Mouse (Mus musculus) heart, embryonic 12.5 days (tissue): ENCODE measurements at regions not wholly inside any gene's neighbourhood (a gene's known extent, or its start where the extent isn't known, plus 50 kb on each side); places are given as distances from the start of the nearest gene placed in this dataset.

Source experiments
- ATAC-seq: fragments of 200-750 bp; cut with Nextera tagmentation; 2 replicates; pipeline ENCODE4 v1.8.0; 2017; ENCODE audit warnings: moderate TSS enrichment, moderate library complexity; ENCODE audit not compliant: insufficient number of reproducible peaks, low FRiP score
- H3K27ac ChIP-seq: fragments of 300-500 bp; sonication (generic); 2 replicates; pipeline ENCODE4 v1.5.1; 2016; ENCODE audit warnings: mild to moderate bottlenecking, moderate library complexity; ENCODE audit not compliant: poor library complexity, severe bottlenecking
- H3K27me3 ChIP-seq: fragments of 300-500 bp; sonication (generic); replicated peaks from 2 replicates; pipeline ENCODE4 v1.6.1; 2016; ENCODE audit warnings: mild to moderate bottlenecking, moderate library complexity
- H3K36me3 ChIP-seq: fragments of 300-500 bp; sonication (generic); 2 replicates; pipeline ENCODE4 v1.6.1; 2016; ENCODE audit warnings: mild to moderate bottlenecking, moderate library complexity
- H3K4me1 ChIP-seq: fragments of 300-500 bp; sonication (generic); replicated peaks from 2 replicates; pipeline ENCODE4 v1.6.1; 2016; ENCODE audit warnings: mild to moderate bottlenecking
- H3K4me2 ChIP-seq: fragments of 300-500 bp; sonication (generic); 2 replicates; pipeline ENCODE4 v1.6.1; 2016; ENCODE audit warnings: mild to moderate bottlenecking, moderate library complexity
- H3K4me3 ChIP-seq: fragments of 300-500 bp; sonication (generic); 2 replicates; pipeline ENCODE4 v1.5.1; 2016; ENCODE audit warnings: mild to moderate bottlenecking
- H3K9ac ChIP-seq: fragments of 300-500 bp; sonication (generic); 2 replicates; pipeline ENCODE4 v1.6.1; 2016; ENCODE audit warnings: mild to moderate bottlenecking, moderate library complexity
- H3K9me3 ChIP-seq: fragments of 300-500 bp; sonication (generic); replicated peaks from 2 replicates; pipeline ENCODE4 v1.6.1; 2016; ENCODE audit warnings: mild to moderate bottlenecking, moderate library complexity
- WGBS: fragments of 180-500 bp; shearing (Covaris S2); methylation state at CpG from one replicate; pipeline ENCODE4 v1.1.7; 2016; 5-methylcytosine and 5-hydroxymethylcytosine counted together

DNA sequence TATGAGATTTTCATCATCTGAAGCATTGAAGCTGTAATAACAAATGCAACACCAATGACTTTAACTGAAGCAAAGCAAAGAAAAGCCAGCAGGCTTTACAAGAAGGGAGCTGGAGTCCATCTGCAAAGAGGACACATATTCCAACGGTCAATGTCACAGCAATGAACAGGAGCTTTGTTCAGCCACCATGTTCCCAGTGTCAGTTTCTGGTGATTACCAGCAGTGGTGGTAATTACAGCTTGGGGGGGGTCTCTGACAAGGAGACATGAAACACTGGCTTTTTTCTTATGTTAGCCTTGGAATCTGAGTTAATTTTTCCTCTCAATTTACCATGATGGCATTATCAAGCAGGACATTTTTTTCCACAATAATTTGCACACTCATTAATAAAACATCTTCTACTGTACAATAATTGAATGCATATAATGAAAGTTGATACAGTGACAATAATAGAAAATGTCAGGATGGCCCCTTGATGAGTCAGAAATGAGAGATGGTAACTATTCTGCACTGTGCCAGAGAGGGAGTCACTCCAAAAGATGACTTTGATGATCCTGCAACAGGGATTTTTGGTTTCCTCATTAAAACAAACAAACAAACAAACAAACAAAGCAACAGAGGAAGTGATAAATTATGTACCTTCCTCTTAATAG is 373.4 kb downstream of the Frk start:
- ATAC-seq = no peak
- Histone ChIP-seq H3K9ac (no peak overlapping the region), H3K4me3 (no peak overlapping the region), H3K4me1 (no peaks in the 10 kb centered on the region), H3K27ac (no peak overlapping the region), H3K27me3 (no peaks in the 10 kb centered on the region), H3K9me3 (no peaks in the 10 kb centered on the region), H3K36me3 (no peaks in the 10 kb centered on the region), H3K4me2 (no peak overlapping the region)
- WGBS = 76% methylated on average over 1 of the region's 1 CpGs

DNA sequence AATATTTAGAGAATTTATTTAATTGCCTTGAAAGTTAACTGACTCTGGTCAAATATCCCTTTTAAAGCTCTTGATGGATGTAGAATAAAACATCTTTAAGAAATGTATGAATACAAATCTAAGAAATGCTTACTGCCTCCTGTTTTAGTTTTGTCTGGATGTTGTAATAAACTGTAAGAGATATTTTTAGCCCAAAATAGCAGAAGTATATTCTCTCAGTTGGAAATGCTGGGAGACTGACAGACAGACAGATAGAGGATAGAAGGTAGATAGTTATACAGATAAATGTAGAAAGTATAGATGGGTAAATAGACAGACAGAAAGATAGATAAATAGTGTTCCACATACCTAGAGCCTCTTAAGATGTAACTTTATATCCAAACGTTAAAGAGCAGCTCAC is 379.5 kb downstream of the Frk start:
- no peak overlapping the region for H3K27ac ChIP-seq
- H3K27me3 ChIP-seq = no peaks in the 10 kb centered on the region
- no peak overlapping the region for H3K4me3 ChIP-seq
- no peaks in the 10 kb centered on the region for H3K4me1 ChIP-seq
- H3K4me2 ChIP-seq = no peak overlapping the region
- no peak for ATAC-seq
- H3K36me3 ChIP-seq = no peaks in the 10 kb centered on the region
- H3K9ac ChIP-seq = no peak overlapping the region
- H3K9me3 ChIP-seq = no peaks in the 10 kb centered on the region
- WGBS = 39% methylated on average over 1 of the region's 1 CpGs

DNA sequence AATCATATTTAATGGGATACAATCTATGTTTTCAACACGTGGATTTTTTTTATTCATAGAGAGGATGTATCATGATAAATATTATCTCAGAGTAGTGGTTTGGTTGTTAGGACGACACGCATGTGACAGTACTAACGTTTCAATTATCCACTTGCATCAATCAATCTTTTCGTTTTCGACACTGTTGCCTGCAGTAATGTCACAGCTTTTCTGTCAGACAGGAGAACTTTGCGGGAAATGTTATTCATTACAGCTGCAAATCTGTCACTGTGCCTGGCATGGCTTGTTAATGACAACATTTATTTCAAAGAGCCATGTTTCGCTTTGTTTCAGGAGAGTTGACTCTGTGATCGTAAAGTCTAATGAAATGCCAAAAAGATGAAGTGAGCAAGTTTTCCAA is 388.7 kb downstream of the Frk start:
- 75% methylated on average over 9 of the region's 9 CpGs for WGBS
- Histone ChIP-seq H3K9me3 (no peaks in the 10 kb centered on the region), H3K4me2 (no peak overlapping the region)

DNA sequence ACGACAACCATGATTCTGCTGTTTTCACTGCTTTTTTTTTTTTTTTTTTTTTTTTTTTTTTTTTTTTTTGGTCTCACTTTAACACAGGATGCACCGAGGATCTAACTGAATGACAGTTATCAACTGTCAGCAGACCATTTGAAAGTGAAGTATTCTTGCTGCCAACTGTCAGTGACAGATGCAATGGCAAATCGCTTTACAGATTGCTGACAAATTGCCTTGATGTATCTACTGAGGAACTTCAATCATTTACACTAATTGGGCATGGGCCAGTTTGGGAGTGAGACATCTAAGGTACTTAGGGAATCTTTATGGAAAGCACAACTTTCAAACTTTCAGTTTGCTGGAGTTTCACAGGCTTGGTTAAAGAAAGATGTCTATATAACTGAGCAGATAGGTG is 395.3 kb downstream of the Frk start:
- Histone ChIP-seq H3K9ac (no peak overlapping the region), H3K36me3 (no peaks in the 10 kb centered on the region), H3K4me1 (no peaks in the 10 kb centered on the region), H3K4me2 (no peak overlapping the region), H3K4me3 (no peak overlapping the region), H3K27ac (no peak overlapping the region), H3K9me3 (no peaks in the 10 kb centered on the region), H3K27me3 (no peaks in the 10 kb centered on the region)
- WGBS = 64% methylated on average over 3 of the region's 3 CpGs
- no peak for ATAC-seq

More for the DNA sequence above, 388.7 kb downstream of the Frk start:
- H3K9ac ChIP-seq = no peak overlapping the region
- no peaks in the 10 kb centered on the region for H3K27me3 ChIP-seq
- no peak overlapping the region for H3K27ac ChIP-seq
- H3K4me3 ChIP-seq = no peak overlapping the region
- H3K36me3 ChIP-seq = no peaks in the 10 kb centered on the region
- no peak for ATAC-seq
- H3K4me1 ChIP-seq = no peaks in the 10 kb centered on the region

- no peak overlapping the region for H3K9ac ChIP-seq
- H3K27me3 ChIP-seq = no peaks in the 10 kb centered on the region
- H3K4me1 ChIP-seq = no peaks in the 10 kb centered on the region
- no peak overlapping the region for H3K27ac ChIP-seq
- H3K36me3 ChIP-seq = no peaks in the 10 kb centered on the region
- WGBS = 54% methylated on average over 1 of the region's 1 CpGs
- H3K9me3 ChIP-seq = peaks cover 6% of the 10 kb centered on the region; the same call in 1 of the 2 replicates
- H3K4me2 ChIP-seq = no peak overlapping the region
- H3K4me3 ChIP-seq = no peak overlapping the region
- no peak for ATAC-seq
Observed at GRCm38 (mm10) chr10:34887601-34888000, 404.4 kb downstream of the Frk start.

GRCm38 (mm10) chr10:34904274-34904673 is 421.1 kb downstream of the Frk start:
- H3K27me3 ChIP-seq = no peaks in the 10 kb centered on the region
- H3K36me3 ChIP-seq = no peaks in the 10 kb centered on the region
- H3K4me1 ChIP-seq = no peaks in the 10 kb centered on the region
- H3K9ac ChIP-seq = no peak overlapping the region
- no peak overlapping the region for H3K4me3 ChIP-seq
- 73% methylated on average over 5 of the region's 5 CpGs for WGBS
- H3K27ac ChIP-seq = no peak overlapping the region
- H3K9me3 ChIP-seq = no peaks in the 10 kb centered on the region
- no peak overlapping the region for H3K4me2 ChIP-seq
- ATAC-seq = no peak

GRCm38 (mm10) chr10:34904692-34905091 is 421.5 kb downstream of the Frk start:
- Histone ChIP-seq H3K4me3 (no peak overlapping the region), H3K4me1 (no peaks in the 10 kb centered on the region), H3K4me2 (no peak overlapping the region), H3K36me3 (no peaks in the 10 kb centered on the region), H3K27me3 (no peaks in the 10 kb centered on the region), H3K9me3 (no peaks in the 10 kb centered on the region), H3K27ac (no peak overlapping the region), H3K9ac (no peak overlapping the region)
- 79% methylated on average over 2 of the region's 2 CpGs for WGBS
- ATAC-seq = no peak

- Histone ChIP-seq H3K4me3 (no peak overlapping the region), H3K27ac (peak overlapping the region; percentile 51), H3K4me2 (no peak overlapping the region), H3K36me3 (no peaks in the 10 kb centered on the region), H3K4me1 (no peaks in the 10 kb centered on the region), H3K9me3 (no peaks in the 10 kb centered on the region), H3K27me3 (no peaks in the 10 kb centered on the region), H3K9ac (no peak overlapping the region)
- ATAC-seq = no peak
- WGBS = 65% methylated on average over 2 of the region's 2 CpGs
Observed at GRCm38 (mm10) chr10:34912153-34912723, 429.0 kb downstream of the Frk start.
